Mouse (Mus musculus) cerebellum, adult 9-11 months (tissue): ENCODE results near the gene 2410137M14Rik.
"Not testable (repeated sequence)": the region's sequence is repeated elsewhere in the genome, so short reads cannot be mapped to it uniquely, and the experiment has no call there.

Experiments
- DNase-seq: peaks from one replicate; pipeline ENCODE4 v3.0.0; 2022

Gene 2410137M14Rik

DNA sequence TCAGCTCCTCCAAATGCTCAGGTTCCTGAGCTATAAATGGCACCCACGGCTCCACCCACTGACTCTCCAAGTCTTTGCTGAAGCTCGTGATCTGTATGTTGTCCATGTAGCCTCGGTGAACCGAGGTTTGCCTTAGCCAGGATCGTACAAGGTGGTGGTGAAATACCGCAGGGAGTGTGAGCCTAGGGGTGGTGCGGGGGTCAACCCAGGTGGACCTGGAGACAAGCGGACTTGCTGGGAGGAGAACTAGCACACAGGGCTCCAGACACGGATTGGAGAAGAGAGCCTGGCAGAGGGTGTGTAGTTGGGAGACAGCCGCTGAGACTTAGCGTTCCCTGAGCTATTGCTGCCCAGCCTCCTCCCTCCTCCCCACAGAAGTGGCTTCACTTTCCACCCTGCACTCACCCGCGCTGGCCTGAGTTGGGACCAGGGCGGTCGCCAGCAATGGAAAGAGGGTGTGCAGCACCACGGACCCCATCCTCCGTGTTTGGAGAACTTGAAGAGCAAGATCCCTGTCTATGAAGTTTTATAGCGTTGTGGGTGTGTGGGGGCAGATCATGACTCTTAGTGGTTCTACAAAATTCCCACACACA is at the start of gene 2410137M14Rik:
Gene 2410137M14Rik, minus strand, starts transcription at position 17 of the 593 bp plus-strand sequence.
- no peak for DNase-seq

DNA sequence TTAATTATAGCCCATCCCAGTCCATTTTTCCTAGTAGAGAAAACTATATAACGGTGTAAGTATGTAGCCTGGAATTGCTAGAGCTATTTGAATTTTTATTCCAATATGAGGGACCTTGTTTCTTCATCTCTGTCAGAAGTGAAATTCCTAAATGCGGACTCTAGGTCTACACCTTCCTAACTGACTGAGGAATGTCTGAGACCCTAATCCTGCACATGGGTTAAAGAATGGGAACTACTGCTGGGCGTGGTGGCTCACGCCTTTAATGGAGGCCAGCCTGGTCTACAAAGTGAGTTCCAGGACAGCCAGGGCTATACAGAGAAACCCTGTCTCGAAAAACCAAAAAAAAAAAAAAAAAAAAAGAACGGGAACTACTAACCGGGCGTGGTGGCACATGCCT is 48.1 kb upstream of the 2410137M14Rik start:
- DNase-seq, result no peak

DNA sequence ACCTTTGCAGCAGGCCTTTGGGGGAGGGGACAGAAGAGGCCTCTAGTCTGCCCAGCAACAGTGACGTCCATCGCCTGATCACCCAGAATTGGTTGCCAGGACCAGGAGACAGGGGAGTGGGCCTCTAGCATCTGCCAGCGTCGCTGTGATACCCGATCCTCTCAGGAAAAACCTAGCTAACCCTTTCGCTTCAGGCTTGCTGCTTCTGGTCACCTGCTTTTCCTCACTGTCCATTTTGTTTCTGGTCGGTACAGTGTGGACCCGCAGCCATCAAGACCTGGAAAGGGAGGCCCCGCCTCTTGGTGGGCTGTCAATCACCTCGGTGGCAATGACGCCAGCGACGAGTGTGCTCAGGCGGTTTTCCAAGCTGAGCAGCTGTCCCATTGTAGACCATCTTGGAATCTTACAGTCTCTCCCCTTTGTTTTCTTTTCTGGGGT is 47.7 kb upstream of the 2410137M14Rik start:
- peak; percentile 96 for DNase-seq

DNA sequence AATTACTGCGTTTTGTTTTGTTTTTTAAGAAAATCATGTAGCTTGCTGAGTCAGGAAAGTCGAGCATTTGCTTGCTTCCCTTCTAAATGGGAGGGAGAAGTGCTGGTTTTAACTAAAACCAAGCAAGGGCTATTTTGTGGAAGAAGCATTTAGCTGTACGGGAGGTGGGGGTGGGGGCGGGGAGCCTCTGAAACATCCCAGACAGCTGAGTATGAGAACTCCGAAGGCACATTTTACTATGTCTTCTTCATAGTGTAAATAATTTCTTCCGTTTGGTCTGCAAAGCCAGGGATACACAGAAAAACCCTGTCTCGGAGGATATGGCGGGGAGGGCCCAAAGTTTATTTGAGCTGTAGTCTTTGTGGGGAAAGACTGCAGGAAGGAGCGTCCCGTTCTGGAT is 47.2 kb upstream of the 2410137M14Rik start:
- no peak for DNase-seq

DNA sequence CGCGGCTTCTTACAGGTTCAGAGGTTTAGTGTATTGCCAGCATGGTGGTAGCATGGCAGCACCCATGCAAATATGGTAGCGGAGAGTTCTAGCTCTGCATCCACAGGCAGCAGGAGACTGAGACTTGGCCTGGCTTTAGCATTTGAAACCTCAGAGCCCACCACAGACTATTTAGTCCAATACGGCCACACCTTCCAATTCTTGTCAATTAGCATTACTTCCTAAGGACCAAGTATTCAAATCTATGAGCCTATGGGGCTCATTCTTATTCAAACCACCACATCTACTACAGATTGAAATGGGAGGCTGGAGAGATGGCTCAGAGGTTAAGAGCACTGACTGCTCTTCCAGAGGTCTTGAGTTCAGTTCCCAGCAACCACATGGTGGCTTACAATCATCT is 46.4 kb upstream of the 2410137M14Rik start:
- no peak for DNase-seq

DNA sequence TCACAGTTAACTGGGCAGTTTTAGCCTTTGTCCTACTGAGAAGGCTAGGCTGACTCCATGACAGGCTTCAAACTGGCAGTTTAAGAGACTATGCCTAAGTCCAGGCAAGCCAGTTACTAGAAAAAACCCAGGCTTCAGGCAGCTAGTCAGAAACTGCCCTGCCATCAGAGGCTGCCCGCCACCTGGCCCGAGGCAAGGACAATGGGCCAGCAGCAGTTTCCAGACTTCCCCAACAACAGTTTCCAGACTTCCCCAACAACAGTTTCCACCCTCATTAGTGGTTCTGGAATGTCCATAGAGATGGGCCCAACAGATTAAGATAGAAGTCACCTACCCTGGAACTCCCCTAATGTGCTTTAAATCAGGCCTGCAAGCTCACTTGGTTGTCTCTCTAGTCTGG is 45.4 kb upstream of the 2410137M14Rik start:
- DNase-seq, result no peak

DNA sequence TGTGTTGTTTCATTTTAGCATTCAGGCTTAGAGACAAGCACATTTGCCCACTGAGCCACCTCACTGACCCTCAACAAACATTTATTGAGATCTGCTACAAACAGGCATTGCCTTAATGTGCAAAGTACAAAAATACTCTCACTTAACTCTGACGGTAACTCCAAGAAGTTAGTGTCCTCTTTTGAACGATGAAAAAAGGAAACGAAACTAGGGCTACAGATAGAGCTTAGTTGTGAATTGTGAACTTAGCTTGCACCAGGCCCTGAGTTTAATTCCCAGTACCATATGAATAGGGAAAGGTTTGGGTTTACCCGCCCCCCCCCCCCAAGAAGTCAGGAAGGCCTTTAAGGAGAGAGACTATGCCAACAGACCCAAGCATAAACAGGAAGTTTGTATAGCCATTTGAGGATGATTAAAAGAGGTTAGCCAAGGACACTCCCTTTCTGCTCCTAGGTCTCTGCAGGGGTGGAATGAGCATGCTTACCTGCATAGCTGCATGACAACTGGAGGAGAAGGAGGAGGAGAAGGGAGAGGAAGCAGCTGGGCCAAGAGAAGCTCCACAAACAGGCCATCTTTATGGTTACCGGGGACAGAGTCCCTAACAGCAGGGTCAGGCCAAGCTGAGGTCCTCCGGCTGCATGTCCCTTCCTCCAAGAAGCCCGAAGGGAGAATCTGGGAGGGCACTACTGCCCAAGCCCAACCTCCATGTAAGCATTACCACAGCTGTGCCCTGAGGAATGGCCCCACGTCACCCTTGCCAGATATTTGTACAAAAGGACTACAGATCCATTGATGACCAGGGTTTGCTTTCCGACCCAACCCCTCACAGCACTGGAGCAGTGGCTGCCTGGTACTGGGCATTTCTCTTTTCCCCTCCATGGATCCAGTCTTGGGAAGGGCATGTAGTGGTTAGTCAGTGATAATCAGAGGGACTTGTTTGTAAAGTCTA is 41.9 kb upstream of the 2410137M14Rik start, which contains the start of gene Mog:
Gene Mog, minus strand, starts transcription at position 771 of the 949 bp plus-strand sequence.
- no peak for DNase-seq

DNA sequence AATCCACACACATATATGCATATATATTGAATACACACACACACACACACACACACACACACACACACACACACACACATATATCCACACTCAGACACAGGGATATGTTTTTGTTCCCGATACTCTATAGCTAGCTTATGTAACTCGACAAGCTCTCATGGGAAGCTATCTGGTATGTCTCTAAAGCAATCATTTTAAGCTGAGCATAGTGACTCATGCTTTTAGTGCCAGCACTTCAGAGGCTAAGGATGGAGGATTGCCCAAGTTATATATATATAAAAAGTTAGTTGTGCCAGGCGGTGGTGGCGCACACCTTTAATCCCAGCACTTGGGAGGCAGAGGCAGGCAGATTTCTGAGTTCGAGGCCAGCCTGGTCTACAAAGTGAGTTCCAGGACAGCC is 38.2 kb upstream of the 2410137M14Rik start:
- DNase-seq, result not testable (repeated sequence)

DNA sequence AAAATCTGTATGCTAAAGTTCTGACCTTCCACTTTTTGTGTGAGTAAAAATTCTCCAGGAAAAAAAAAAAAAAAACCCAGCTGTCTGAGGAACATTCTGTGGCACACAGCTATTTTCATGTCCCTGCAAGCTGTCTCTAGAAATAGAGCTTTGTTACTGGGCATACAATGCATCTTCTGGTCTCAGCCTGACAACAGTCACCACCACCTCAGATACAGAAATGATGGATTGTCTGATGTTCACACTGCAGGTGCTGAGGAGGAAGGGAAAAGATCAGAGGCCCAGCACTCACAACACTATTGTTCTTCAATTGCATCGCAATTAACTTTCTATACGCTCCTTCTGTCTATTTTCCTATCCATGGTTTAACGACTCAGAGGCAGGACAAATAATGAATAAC is 37.3 kb upstream of the 2410137M14Rik start:
- DNase-seq, result no peak

DNA sequence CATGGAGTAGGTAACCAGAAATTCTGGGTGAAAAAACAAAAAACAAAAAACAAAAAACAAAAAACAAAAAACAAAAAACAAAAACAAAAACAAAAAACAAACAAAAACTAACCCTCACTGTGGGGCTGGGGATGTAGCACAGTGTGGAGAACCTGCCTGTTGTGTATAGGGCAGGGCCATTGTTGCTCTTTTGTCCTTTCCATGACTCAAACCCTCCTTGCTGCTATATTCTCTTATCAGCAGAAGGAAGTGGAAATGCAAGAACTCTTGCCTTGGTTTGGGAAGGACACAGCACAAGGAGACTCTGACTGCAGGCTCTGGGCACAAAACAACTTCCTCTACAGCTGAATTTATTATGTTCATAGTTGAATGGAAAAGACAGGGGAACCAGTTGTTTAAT is 35.3 kb upstream of the 2410137M14Rik start:
- DNase-seq, result no peak

DNA sequence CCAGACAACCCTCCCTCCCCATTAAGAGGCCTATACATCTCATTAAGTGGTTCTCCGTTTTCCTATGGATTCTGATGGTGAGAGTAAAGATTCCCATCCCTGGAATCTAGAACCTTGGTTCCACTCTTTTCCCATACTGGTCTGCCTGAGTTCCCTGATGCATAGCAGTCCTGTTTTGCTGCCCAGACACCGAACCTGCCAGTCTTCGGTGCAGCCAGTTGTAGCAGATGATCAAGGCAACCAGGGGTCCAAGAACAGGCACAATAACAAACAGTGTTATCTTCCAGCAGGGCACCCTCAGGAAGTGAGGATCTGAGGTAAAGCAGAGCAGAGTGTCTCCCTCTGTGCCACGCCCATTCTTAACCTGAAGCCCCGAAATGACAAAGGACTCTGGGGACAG is 31.1 kb upstream of the 2410137M14Rik start:
- no peak for DNase-seq

DNA sequence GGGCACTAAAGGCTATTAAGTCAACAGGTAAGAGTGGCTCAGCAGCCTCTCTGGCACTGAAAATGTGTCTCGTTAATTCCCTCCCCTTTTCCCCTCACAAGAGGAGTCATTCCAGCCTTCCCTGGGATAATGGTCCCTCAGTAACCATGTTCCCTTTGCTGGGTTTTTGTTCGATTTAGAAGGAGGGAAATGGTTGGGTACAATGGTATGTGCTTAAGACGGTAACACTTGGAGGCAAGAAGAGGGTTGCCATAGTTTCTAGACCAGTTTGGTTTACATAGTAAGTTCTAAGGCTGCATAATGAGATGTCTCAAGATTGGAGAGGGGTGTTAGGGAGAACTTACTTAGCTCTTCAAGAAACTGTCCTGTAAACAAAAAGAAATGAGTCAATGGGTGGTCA is 30.7 kb upstream of the 2410137M14Rik start:
- DNase-seq, result no peak

DNA sequence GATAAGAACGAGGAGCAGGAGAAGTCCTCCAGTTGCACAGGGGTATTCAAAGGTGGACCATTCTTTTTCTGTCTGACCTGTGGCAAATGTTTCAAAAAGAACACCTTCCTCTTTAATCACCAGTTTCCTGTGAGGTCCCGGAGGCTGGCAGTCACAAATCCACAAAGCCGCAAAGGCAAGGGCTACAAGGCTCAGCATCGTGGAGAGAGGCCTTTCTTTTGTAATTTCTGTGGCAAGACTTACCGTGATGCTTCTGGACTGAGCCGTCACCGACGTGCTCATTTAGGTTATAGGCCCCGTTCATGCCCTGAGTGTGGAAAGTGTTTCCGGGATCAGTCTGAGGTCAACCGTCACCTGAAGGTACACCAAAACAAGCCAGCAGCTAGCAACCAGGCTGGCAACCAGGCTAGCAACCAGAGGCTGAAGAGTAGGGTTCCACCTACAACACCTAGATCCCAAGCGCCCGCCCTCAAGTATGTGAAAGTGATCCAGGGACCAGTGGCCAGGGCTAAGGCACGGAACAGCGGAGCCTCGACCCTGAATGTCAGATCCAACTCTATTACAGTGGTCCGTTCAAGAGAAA is 28.5 kb upstream of the 2410137M14Rik start:
- DNase-seq, result no peak

DNA sequence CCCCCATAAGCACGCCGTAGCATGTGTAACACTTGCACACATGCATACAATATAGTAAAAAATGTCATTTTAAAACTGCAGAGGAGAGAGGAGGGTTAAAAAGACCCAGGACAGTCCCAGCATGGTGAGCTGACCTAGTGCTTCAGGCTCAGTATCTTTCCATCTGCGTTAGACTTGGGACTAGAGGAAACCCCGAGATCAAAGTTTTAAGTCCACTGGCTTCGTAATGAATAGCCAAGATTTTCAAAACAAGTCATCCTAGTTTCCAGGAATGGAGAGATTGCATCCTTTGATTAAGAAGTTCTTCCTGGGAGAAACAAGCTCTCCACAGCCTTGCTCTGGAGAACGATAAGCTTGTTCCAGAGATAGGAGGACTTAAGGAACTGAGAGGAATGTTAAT is 27.1 kb upstream of the 2410137M14Rik start:
- DNase-seq, result no peak

DNA sequence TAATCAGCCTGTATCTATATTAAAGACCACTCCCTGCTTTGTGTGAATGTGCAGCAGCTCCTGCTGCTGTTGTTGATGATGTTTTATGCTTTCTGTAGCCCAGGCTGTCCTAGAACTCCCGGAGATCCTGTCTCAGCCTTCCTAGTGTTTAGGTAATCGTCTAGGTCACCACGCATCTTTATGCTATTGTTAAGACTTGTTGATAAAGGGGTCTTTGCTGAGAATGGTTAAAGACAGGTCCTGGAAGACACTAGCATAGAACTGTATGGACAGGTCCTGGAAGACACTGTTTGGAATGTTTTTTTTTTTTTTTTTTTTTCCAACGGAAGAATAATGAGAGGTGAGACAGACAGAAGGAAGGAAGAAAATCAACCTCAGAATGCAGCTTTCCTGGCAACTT is 22.3 kb upstream of the 2410137M14Rik start:
- no peak for DNase-seq

DNA sequence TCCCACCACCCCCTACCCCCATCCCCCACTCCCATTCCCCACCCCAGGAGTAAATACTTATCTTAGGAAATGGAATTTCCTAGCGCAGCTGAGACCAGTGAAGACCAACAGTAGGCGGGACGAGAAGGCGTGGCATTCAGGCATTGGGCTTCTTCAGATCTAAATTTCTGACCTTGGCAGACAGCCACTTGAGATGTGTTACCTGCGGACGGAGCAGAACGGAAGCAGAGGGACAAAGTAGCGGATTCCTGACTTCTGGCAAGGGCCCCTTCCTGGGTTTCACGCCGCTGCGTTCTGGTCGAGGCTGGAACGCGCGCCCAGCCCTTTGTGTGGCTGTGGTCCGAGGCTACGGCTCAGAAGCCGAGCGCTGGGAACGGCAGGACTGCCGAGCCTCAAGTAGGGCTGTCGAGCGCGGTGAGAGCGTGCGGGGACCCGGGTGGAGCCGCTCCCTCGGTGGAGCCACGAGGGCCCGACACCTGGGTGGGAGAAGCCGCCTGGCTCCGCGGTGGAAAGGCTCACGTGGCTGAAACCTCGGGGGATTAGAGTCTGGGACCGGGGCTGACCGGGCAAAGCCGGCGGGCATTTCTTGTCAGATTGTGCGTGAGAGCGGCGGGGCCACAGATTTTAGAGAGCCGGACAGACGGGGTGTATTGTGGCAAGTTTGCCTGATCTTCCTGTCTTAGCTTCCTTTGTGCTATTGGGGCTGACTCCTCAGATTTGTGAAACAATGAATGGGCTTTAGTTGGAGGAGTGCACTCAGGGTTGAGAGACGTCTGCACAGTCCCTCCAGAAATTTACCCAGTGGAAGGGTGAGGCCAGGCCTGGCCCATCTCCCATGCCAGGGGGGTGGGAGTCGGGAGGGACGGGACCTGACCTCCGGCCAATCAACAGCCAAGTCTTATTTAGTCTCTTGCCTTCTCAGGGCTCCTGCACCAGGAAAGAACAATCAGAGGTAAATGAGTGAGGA is 21.6 kb upstream of the 2410137M14Rik start:
- DNase-seq, result peak; percentile 41

DNA sequence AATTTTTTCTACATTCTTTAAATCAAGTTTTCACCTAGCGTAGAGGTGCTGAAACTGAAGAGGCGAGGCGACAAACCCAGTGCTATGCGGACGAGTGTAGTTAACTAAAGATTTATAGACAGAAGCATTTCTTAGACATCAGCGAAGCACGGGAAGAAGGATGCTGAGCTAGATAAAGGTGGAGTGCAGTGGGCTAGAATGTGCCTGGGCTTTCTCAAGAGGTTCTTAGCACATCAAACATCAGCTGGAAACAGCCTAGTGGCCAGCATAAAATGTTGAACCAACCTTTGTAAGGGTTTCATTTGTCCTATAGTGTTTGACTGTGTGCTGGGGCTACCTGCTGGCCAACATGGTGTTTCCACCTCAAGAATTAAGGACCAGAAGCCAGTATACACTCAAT is 19.8 kb upstream of the 2410137M14Rik start, which contains the start of gene Zfp57:
Gene Zfp57, plus strand, starts transcription at position 301 of the 400 bp plus-strand sequence.
- no peak for DNase-seq

DNA sequence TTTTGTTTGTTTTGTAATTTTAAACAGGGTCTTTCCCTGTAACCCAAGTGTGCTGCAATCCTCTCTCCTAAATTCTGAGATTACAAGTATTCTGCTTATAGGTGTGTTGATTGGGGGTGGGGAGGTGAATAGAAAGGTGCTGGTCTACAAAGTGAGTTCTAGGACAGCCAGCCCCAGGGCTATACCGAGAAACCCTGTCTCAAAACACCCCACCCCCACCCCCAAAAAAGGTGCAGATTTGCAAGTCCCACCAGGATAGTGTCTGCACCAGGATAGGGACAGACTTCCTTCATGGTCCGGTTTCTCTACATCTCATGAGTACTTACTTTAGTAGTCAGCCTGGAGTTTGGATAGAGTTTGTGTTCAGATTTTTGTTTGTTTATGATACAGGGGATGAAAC is 17.4 kb upstream of the 2410137M14Rik start:
- DNase-seq, result no peak

DNA sequence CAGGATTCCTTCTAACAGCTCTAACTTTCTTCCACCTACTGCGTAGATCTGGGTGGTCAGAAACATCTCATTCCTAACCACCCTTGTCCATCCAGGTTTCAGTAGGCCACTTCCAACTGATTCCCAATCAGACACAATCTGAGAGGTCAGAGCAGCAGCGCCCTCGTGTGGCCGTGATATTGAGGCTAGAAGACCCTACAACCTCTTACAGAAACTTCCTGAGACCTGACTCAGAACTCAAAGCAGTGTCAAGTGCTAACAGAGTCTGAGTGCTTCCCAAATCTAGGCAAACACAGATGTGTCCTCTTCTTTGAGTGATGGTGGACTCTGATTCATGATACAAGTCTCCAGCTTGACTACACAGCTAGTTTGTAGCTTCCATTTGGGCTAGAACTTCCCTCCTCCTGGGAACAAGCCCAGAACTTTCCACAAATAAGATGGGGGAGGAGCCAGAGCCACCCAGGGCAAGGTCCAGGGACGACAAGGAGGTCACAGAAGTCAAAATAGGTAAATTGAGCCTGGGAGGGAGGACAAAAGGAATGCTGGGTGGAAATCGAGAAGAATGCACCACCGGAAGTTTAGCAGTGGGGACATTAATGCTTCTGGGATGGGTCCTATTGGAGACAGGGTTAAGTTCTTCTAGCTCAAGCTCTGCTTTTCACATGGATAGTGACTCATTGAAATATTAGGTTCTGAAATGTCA is 16.1 kb upstream of the 2410137M14Rik start:
- peak; percentile 52 for DNase-seq

DNA sequence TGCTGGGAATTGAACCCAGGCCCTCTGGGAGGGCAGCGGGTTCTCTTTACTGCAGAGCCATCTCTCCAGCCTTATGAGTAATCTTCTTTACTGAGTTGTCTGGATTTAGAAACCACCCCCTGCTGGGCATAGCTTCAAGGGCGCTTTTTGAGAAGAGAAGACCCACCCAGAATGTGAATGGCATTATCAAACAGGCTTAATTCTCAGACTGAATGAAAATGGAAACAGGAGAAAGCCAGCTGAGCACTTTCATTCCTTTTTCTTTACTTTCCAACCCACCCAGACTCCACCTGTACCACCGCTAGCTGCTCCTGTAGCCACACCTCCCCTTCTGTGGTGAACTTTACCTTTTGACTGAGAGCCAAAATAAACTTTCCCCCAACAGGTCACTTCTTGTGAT is 14.4 kb upstream of the 2410137M14Rik start:
- DNase-seq, result no peak

DNA sequence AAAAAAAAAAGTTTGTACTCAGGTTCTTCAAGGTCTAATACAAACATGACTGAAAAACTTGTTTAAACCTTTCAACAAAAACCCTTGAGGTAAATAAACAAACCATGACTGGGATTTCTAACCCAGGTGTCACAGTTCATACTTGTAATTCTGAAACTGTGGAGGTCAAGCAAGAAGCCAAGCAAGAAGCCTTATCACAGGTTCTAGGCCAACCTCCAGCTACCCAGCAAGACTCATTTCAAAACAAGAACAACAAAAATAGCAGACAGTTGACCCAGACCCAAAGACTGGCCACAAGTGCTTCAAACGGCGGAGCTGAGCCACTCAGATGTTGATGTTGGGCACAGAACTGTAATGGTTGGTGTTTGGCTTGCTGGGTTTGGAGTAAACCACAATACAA is 13.5 kb upstream of the 2410137M14Rik start:
- no peak for DNase-seq
